Mouse (Mus musculus) embryonic stem cell, embryonic (primary cell): ENCODE measurements around the gene Usb1.

ENCODE experiments used
- CTCF ChIA-PET, 4 experiments: fragments of 300-600 bp in 2 of 4; fragments of 350-600 bp in 2 of 4; sonication (Branson Sonifier 250); formaldehyde crosslinking; loops; one replicate each; lab custom pipeline; 2022; ENCODE audit warnings: inconsistent platforms in 2 of 4; lab: Charles Lee
- POLR2A ChIA-PET, 4 experiments: fragments of 300-600 bp in 2 of 4; fragments of 350-600 bp in 2 of 4; sonication (Branson Sonifier 250); formaldehyde crosslinking; loops; one replicate each; lab custom pipeline; 2022; ENCODE audit warnings: antibody characterized with exemption in 4 of 4, inconsistent platforms in 1 of 4; lab: Charles Lee

The Usb1 gene

GRCm38 (mm10) chr8:95324646-95325045, 7.4 kb upstream of the Usb1 start:
- ChIA-PET POLR2A (interaction anchor here in 2 of 4 experiments (1.2 to 1.3 kb wide), 5 partner anchors 8 to 46 kb away, joined by 3 to 4 read pairs (median 4); partner anchors contain the start of gene Usb1 (in 1 of the 2)), CTCF (interaction anchor here in 1 of 4 experiments (1.0 kb wide), 1 partner anchor 89 kb away, joined by 3 read pairs; no protein-coding TSS in a partner anchor)

GRCm38 (mm10) chr8:95326822-95327221, 5.3 kb upstream of the Usb1 start:
- CTCF ChIA-PET = interaction anchor here in 1 of 4 experiments (1.2 kb wide), 1 partner anchor 72 kb away, joined by 3 read pairs; no protein-coding TSS in a partner anchor
- POLR2A ChIA-PET = interaction anchor here in 2 of 4 experiments (1.1 to 2.2 kb wide), 5 partner anchors 16 to 100 kb away, joined by 3 to 9 read pairs (median 3); partner anchors contain the start of genes Cngb1 (in 1 of the 2), Mmp15 (in 1 of the 2) and Tepp (in 1 of the 2)

- ChIA-PET CTCF (interaction anchor here in 3 of 4 experiments (0.5 to 2.1 kb wide), 8 partner anchors 7 to 557 kb away, joined by 3 to 8 read pairs (median 3); no protein-coding TSS in a partner anchor), POLR2A (interaction anchor here in 3 of 4 experiments (0.6 to 2.2 kb wide), 8 partner anchors 13 to 469 kb away, joined by 3 to 9 read pairs (median 4); partner anchors contain the start of genes Mmp15 (in 1 of the 3) and Tepp (in 1 of the 3))
Observed at GRCm38 (mm10) chr8:95327866-95328465, 4.1 kb upstream of the Usb1 start.

- CTCF ChIA-PET = interaction anchor here in 2 of 4 experiments (1.2 to 3.1 kb wide), 10 partner anchors 56 to 385 kb away, joined by 3 to 43 read pairs (median 6); no protein-coding TSS in a partner anchor
- POLR2A ChIA-PET = interaction anchor here in 3 of 4 experiments (0.5 to 5.0 kb wide), 17 partner anchors 8 to 494 kb away, joined by 3 to 46 read pairs (median 9); partner anchors contain the start of gene Mmp15 (in 2 of the 3)
Observed at GRCm38 (mm10) chr8:95330367-95330766, 1.7 kb upstream of the Usb1 start.

GRCm38 (mm10) chr8:95331156-95331719, 846 bp upstream of the Usb1 start:
- ChIA-PET CTCF (interaction anchor here (0.5 to 3.1 kb wide), 46 partner anchors 9 to 952 kb away, joined by 3 to 43 read pairs (median 5); partner anchors contain the start of genes Tepp (in 2 of the 4) and Mmp15 (in 1 of the 4)), POLR2A (interaction anchor here in 3 of 4 experiments (0.6 to 5.0 kb wide), 47 partner anchors 9 to 557 kb away, joined by 3 to 46 read pairs (median 5); partner anchors contain the start of genes Mmp15 (in 2 of the 3), Katnb1 (in 1 of the 3) and Slc38a7 (in 1 of the 3))

- ChIA-PET POLR2A (interaction anchor here (0.5 to 5.0 kb wide), 81 partner anchors 8 to 521 kb away, joined by 3 to 46 read pairs (median 4); partner anchors contain the start of genes Mmp15 (in 3 of the 4), Ccdc113 (in 2 of the 4), Cfap20 (in 1 of the 4) and Dok4 (in 1 of the 4)), CTCF (interaction anchor here (0.5 to 3.1 kb wide), 53 partner anchors 11 to 383 kb away, joined by 3 to 43 read pairs (median 4); partner anchors contain the start of genes Tepp (in 3 of the 4), Mmp15 (in 2 of the 4) and Csnk2a2 (in 1 of the 4))
Observed at GRCm38 (mm10) chr8:95332437-95333199, 534 bp downstream of the Usb1 start.

- POLR2A ChIA-PET = interaction anchor here in 1 of 4 experiments (1.0 kb wide), 1 partner anchor 48 kb away, joined by 4 read pairs; no protein-coding TSS in a partner anchor
- CTCF ChIA-PET = interaction anchor here in 1 of 4 experiments (0.6 to 0.7 kb wide), 2 partner anchors 84 to 222 kb away, joined by 3 to 4 read pairs; no protein-coding TSS in a partner anchor
Observed at GRCm38 (mm10) chr8:95335706-95336105, 3.6 kb downstream of the Usb1 start.

- POLR2A ChIA-PET = interaction anchor here in 1 of 4 experiments (1.0 kb wide), 1 partner anchor 48 kb away, joined by 4 read pairs; no protein-coding TSS in a partner anchor
- CTCF ChIA-PET = no interaction called here
Observed at GRCm38 (mm10) chr8:95336363-95336762, 4.3 kb downstream of the Usb1 start.

GRCm38 (mm10) chr8:95341721-95342120, 9.6 kb downstream of the Usb1 start:
- POLR2A ChIA-PET = interaction anchor here in 2 of 4 experiments (2.1 to 3.3 kb wide), 2 partner anchors 10 kb away, joined by 9 to 12 read pairs; partner anchors contain the start of genes Usb1 (in 2 of the 2) and Zfp319 (in 2 of the 2)
- CTCF ChIA-PET = interaction anchor here in 1 of 4 experiments (0.7 kb wide), 1 partner anchor 57 kb away, joined by 3 read pairs; no protein-coding TSS in a partner anchor

GRCm38 (mm10) chr8:95344668-95345067, 12.6 kb downstream of the Usb1 start:
- POLR2A ChIA-PET = interaction anchor here in 3 of 4 experiments (0.6 to 2.8 kb wide), 5 partner anchors 12 to 202 kb away, joined by 3 to 7 read pairs (median 3); partner anchors contain the start of genes Usb1 (in 3 of the 3) and Zfp319 (in 3 of the 3)
- CTCF ChIA-PET = interaction anchor here in 3 of 4 experiments (0.9 to 2.9 kb wide), 5 partner anchors 13 to 598 kb away, joined by 3 to 11 read pairs (median 4); partner anchors contain the start of genes Usb1 (in 1 of the 3) and Zfp319 (in 1 of the 3)

- CTCF ChIA-PET = interaction anchor here (0.6 to 2.2 kb wide), 7 partner anchors 80 to 143 kb away, joined by 3 to 6 read pairs (median 4); partner anchors contain the start of gene Csnk2a2 (in 2 of the 4)
- POLR2A ChIA-PET = interaction anchor here in 1 of 4 experiments (0.6 to 1.4 kb wide), 3 partner anchors 15 to 76 kb away, joined by 3 to 6 read pairs (median 3); partner anchors contain the start of genes Usb1 and Zfp319
Observed at GRCm38 (mm10) chr8:95346643-95347545, 14.8 kb downstream of the Usb1 start.

GRCm38 (mm10) chr8:95348356-95348755, 16.3 kb downstream of the Usb1 start:
- ChIA-PET POLR2A (interaction anchor here in 2 of 4 experiments (1.0 to 1.4 kb wide), 4 partner anchors 9 to 79 kb away, joined by 3 to 6 read pairs (median 3); no protein-coding TSS in a partner anchor), CTCF (interaction anchor here in 2 of 4 experiments (0.6 to 2.2 kb wide), 5 partner anchors 79 to 479 kb away, joined by 3 to 6 read pairs (median 3); no protein-coding TSS in a partner anchor)

- ChIA-PET CTCF (interaction anchor here in 2 of 4 experiments (0.6 to 2.2 kb wide), 4 partner anchors 79 to 253 kb away, joined by 3 to 6 read pairs (median 4); no protein-coding TSS in a partner anchor), POLR2A (interaction anchor here in 3 of 4 experiments (0.7 to 1.1 kb wide), 7 partner anchors 9 to 269 kb away, joined by 3 to 5 read pairs (median 3); partner anchors contain the start of genes Usb1 (in 1 of the 3) and Zfp319 (in 1 of the 3))
Observed at GRCm38 (mm10) chr8:95348811-95349630, 16.9 kb downstream of the Usb1 start.

- ChIA-PET POLR2A (interaction anchor here in 3 of 4 experiments (0.6 to 4.1 kb wide), 15 partner anchors 8 to 323 kb away, joined by 3 to 46 read pairs (median 5); partner anchors contain the start of genes Usb1 (in 2 of the 3) and Zfp319 (in 2 of the 3)), CTCF (interaction anchor here in 2 of 4 experiments (0.6 to 2.4 kb wide), 11 partner anchors 18 to 259 kb away, joined by 3 to 11 read pairs (median 4); partner anchors contain the start of genes Usb1 (in 1 of the 2) and Zfp319 (in 1 of the 2))
Observed at GRCm38 (mm10) chr8:95351461-95351860, 19.4 kb downstream of the Usb1 start.
